Mouse (Mus musculus): ENCODE measurements around the gene Gm9964.
A peak's percentile ranks its signal among the peaks of the same experiment; 100 is the strongest.

Gene Gm9964

DNA sequence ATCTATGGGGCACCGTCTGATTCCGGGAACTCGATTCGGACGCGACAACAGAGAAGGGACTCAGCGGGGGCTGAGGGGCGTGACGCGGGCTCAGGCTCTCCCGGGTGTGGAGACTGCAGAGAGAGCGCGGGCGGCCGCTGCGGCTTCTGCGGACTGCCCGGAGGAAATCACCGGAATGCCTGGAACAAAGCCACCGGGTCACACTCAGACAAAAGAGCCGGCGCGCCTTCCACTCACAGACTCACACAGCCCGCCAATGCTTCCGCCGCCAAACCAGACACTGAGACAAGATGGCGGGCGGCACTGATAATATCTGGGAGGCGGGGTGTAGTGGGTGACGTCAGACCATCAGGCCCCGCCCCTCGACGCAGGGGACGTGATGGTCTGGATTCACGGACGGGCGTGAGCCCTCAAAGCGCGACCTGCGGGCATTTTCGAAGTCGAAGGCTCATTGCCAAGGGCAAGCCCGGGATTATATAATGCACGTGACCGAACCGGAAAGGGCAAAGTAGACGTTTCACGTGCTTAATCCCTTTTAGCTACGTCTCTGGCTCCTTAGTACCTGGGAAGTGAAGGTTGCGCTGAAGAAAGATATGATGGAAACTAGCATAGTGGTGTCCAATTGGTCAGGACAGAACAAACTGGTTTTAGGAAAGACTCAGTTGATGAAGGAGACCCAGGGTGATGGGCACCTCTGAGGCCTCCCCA is 42.2 kb downstream of the Gm9964 start, which contains the start of gene Wsb1:
Gene Wsb1, minus strand, starts transcription at position 281 of the 708 bp plus-strand sequence.
- DNase-seq (ENCODE audit: low read depth in 2 of 2, low spot score in 2 of 2), result peak; percentile 90 to 93

DNA sequence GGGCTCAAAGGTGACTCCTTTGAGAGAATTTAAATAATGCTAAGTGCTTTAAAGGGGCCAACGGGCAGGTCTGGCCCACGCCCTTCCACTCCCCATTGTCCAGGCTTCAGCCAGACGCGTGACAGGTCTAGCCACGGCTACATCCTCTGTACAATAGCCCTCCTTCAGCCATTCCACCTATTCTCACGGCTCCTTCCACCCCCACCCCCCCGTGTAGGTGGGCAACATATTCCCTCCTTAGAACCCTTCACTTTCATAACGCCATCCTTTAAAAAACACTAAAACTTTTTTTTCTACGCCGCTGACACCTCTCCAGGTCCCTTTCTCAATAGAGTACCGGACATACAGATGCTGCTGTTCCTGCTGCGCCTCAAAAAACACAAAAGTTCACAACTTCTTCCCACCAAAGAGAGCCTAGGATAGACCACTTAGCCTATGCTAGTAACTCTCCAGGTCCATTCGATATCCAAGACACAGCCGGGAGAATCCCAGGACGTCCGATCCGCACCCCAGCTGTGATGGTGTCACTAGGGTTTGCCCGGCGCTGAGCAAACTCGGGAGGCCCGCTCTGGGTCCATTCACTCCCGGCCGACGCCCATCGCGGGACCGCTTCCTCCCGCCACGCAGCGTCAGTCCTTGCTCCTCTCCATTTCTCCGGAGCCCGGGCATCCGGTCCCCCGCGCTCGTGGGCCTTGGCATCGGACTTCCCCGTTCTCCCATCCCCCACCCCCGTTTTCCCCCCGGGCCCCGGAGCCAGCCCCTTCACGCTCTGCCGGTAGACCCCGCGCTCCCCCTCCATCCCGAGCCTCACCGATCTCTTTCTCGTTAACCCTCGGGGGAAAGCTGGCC is 42.9 kb downstream of the Gm9964 start:
- DNase-seq (ENCODE audit: low read depth in 2 of 2, low spot score in 2 of 2), result peak in 1 of 2 experiments; percentile 34

DNA sequence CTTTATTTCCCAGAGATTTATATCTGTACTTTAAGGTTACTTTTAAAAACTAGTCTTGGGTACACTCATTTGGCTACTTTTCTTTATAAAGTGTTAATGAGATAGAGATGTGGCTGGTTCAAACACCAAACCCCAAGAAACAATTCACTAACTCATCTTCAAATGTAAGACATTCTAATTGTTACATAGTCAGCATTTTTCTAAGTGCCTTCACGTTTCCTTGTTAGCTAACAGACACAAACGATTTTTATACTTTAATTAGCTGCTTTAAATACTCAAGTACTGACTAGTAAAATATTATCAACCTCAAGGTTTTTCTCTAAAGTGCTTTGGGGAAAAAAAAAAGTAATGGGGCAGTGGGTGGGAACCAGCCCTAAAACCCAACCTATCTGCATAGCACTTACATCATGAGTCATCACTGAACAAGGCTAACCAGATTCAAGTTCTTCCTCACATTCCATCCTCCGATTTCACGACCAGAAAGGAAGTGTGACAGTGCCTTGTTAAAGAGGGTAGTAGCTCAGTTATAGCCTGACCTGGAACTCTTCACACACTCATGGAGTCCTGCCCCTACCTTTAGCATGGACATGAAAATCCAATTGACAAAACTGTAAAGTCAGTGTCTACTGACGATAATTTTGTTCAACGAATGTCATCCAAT is 43.7 kb downstream of the Gm9964 start:
- DNase-seq (ENCODE audit: low read depth in 2 of 2, low spot score in 2 of 2), result no peak

Data from CD8-positive naive resting alpha-beta T cell, adult 2 months (primary cell).